ENCODE assay signal across 27 mouse cellular contexts in genomic region chr2:127310246-127310645, GRCm38 (mm10). TPM values are rescaled to one million over a fixed set of nuclear protein-coding genes. Genes with fewer than 3 reads are reported as not detected.
"Had no signal": no experiment of that assay in that cellular context is flagged by ENCODE, and none has a peak within 500 bp of the region (broad histone marks: within the 10 kb centered on the region; RNA-seq: fewer than 3 reads in every experiment).

No protein-coding gene starts in this region.

- H3K4me1 ChIP-seq: limb, embryonic 12.5 days; lung, embryonic 15.5 days; midbrain, embryonic 13.5 days; neural tube, embryonic 15.5 days; stomach, embryonic 15.5 days had no signal

- DNase-seq: kidney, adult 8-10 months; kidney, postnatal 25 days; layer of hippocampus, adult 9-11 months; layer of hippocampus, postnatal 36 days; liver; liver, embryonic 13.5 days; liver, postnatal 0 days; lung, postnatal 14 days; right cerebral cortex, adult 18-20 months; right cerebral cortex, postnatal 25 days; thymus, adult 2 months had no signal

- H3K4me3 ChIP-seq: limb, embryonic 12.5 days; liver, embryonic 13.5 days; lung, embryonic 15.5 days; midbrain, embryonic 13.5 days; neural tube, embryonic 15.5 days; stomach, embryonic 15.5 days had no signal

- H3K36me3 ChIP-seq: limb, embryonic 12.5 days; liver, embryonic 13.5 days; lung, embryonic 15.5 days; midbrain, embryonic 13.5 days; neural tube, embryonic 15.5 days; stomach, embryonic 15.5 days had no signal

- H3K27me3 ChIP-seq: limb, embryonic 12.5 days; liver, embryonic 13.5 days; lung, embryonic 15.5 days; midbrain, embryonic 13.5 days; neural tube, embryonic 15.5 days; stomach, embryonic 15.5 days had no signal

- H3K9ac ChIP-seq: limb, embryonic 12.5 days; liver, embryonic 13.5 days; liver, postnatal 0 days; lung, embryonic 15.5 days; midbrain, embryonic 13.5 days; neural tube, embryonic 15.5 days; stomach, embryonic 15.5 days had no signal

- H3K27ac ChIP-seq: limb, embryonic 12.5 days; liver, embryonic 13.5 days; lung, embryonic 15.5 days; midbrain, embryonic 13.5 days; neural tube, embryonic 15.5 days; stomach, embryonic 15.5 days had no signal

- H3K4me2 ChIP-seq: limb, embryonic 12.5 days; liver, embryonic 13.5 days; lung, embryonic 15.5 days; midbrain, embryonic 13.5 days; neural tube, embryonic 15.5 days; stomach, embryonic 15.5 days had no signal

- H3K9me3 ChIP-seq: limb, embryonic 12.5 days; liver, embryonic 13.5 days; lung, embryonic 15.5 days; neural tube, embryonic 15.5 days; stomach, embryonic 15.5 days had no signal

RNA-seq across cellular contexts. Expression of gene Astl, which starts 28.2 kb away (rescaled TPM):
- total RNA-seq: layer of hippocampus, adult 18-20 months; layer of hippocampus, postnatal 36 days; left cerebral cortex, adult 8-10 months; left cerebral cortex, postnatal 36 days; midbrain, postnatal 0 days had no signal
- polyA plus RNA-seq: intestine, embryonic 14.5 days; kidney, embryonic 16.5 days; limb, embryonic 12.5 days; liver, embryonic 13.5 days; liver, postnatal 0 days; lung, embryonic 15.5 days; midbrain, embryonic 13.5 days; midbrain, postnatal 0 days; neural tube, embryonic 11.5 days; neural tube, embryonic 15.5 days; small intestine, adult 2 months; stomach, embryonic 15.5 days; testis, adult 2 months; urinary bladder, adult 2 months had no signal

RNA-seq across cellular contexts. Expression of gene Adra2b, which starts 52.8 kb away (rescaled TPM):
- total RNA-seq: megakaryocyte progenitor cell, adult 5-6 weeks had no signal
